Mouse (Mus musculus) kidney, embryonic 16.5 days (tissue): ENCODE measurements at regions not wholly inside any gene's neighbourhood (a gene's known extent, or its start where the extent isn't known, plus 50 kb on each side); places are given as distances from the start of the nearest gene placed in this dataset.

ENCODE experiments used
- ATAC-seq: fragments of 200-750 bp; cut with Nextera tagmentation; 2 replicates; pipeline ENCODE4 v1.8.0; 2017; ENCODE audit warnings: moderate TSS enrichment; ENCODE audit not compliant: low FRiP score, low TSS enrichment
- H3K27ac ChIP-seq: fragments of 300-500 bp; sonication (generic); 2 replicates; pipeline ENCODE4 v1.5.1; 2014; ENCODE audit warnings: low read length
- H3K27me3 ChIP-seq: fragments of 300-500 bp; sonication (generic); 2 replicates; pipeline ENCODE4 v1.6.1; 2014; ENCODE audit warnings: low read length, control low read depth, mixed read lengths; ENCODE audit not compliant: insufficient read depth
- H3K36me3 ChIP-seq: fragments of 300-500 bp; sonication (generic); 2 replicates; pipeline ENCODE4 v1.6.1; 2014; ENCODE audit warnings: low read length, control low read depth, mixed read lengths; ENCODE audit not compliant: insufficient read depth
- H3K4me1 ChIP-seq: fragments of 300-500 bp; sonication (generic); 2 replicates; pipeline ENCODE4 v1.6.1; 2014; ENCODE audit warnings: low read length, control low read depth, mixed read lengths; ENCODE audit not compliant: insufficient read depth
- H3K4me2 ChIP-seq: fragments of 300-500 bp; sonication (generic); replicated peaks from 2 replicates; pipeline ENCODE4 v1.6.1; 2014; ENCODE audit warnings: low read depth, low read length
- H3K4me3 ChIP-seq: fragments of 300-500 bp; sonication (generic); 2 replicates; pipeline ENCODE4 v1.5.1; 2014; ENCODE audit warnings: mild to moderate bottlenecking, low read length
- H3K9ac ChIP-seq: fragments of 300-500 bp; sonication (generic); replicated peaks from 2 replicates; pipeline ENCODE4 v1.6.1; 2014; ENCODE audit warnings: low read length
- H3K9me3 ChIP-seq: fragments of 300-500 bp; sonication (generic); 2 replicates; pipeline ENCODE4 v1.6.1; 2016; ENCODE audit warnings: low read length, control low read depth
- WGBS: fragments of 180-500 bp; shearing (Covaris S2); extraction: QIAGEN DNeasy Blood & Tissue Kit; methylation state at CpG from one replicate; pipeline ENCODE4 v1.1.7; 2014; 5-methylcytosine and 5-hydroxymethylcytosine counted together

GRCm38 (mm10) chr16:64166676-64167407, 302.9 kb upstream of the Epha3 start:
- Histone ChIP-seq H3K4me3 (no peak overlapping the region), H3K27ac (no peak overlapping the region), H3K4me1 (no peaks in the 10 kb centered on the region), H3K9ac (no peak overlapping the region), H3K9me3 (no peaks in the 10 kb centered on the region), H3K27me3 (no peaks in the 10 kb centered on the region), H3K4me2 (no peak overlapping the region), H3K36me3 (no peaks in the 10 kb centered on the region)
- WGBS, result 58% methylated on average over 8 of the region's 8 CpGs
- no peak for ATAC-seq

DNA sequence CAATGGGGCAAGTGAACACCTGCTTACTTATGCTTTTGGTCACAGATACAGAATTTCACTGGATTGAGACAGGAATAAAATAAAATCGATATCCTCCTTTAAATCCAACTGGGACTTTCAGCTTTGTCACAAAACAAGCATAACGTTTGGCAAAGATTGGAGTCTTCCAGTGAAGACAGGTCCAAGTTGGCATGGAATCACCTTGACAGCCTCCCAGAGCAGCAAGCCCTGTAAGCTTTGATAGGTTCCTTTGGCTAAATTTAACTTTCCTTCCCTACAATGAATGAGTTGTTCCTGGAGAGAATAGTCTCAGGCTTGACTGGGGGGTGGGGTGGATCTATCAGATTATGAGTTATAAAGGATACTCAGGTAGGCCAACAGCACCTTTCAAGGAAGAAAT, 302.1 kb upstream of the Epha3 start:
- no peak overlapping the region for H3K4me2 ChIP-seq
- no peak for ATAC-seq
- H3K27me3 ChIP-seq, result no peaks in the 10 kb centered on the region
- no peaks in the 10 kb centered on the region for H3K4me1 ChIP-seq
- H3K36me3 ChIP-seq, result no peaks in the 10 kb centered on the region
- no peak overlapping the region for H3K9ac ChIP-seq
- H3K4me3 ChIP-seq, result no peak overlapping the region
- 74% methylated on average over 2 of the region's 2 CpGs for WGBS
- no peak overlapping the region for H3K27ac ChIP-seq
- no peaks in the 10 kb centered on the region for H3K9me3 ChIP-seq

DNA sequence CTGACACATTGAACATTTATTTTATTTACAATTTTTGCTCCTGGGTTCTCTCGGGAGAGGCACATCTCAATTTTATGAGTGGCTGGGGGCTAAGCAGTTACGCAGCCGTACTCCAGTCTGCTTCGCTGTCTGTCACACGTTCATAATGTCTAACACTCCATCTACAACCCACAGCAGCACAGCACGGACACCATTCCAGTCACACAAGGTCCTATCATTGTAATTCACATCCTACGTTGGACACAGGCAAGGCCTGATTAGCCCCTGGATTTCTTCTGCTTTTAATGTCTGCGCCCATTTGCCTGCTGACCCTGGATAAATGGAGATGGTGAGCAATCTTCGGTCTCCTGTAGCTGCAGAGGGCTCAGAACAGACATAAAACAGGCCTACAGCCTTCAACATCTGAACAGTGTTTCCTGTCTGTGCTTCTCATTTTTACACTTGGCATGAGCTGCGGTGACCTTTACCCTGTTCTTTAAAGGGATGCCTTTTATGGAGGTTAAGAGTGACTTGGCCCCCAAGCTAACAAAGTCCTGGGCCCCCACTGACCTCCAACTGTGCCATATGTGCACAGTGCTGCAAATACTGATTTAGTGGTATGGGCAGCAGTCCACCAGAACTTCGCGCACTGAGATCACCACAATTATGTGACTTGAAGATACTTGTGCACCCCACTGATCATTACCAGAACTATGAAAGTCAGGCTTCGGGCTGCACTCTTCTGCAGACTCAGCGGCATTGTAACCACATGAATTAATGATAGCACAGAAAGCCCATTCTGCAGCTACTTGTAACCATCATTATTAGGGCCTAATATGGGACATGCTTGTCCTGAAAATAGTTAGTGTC, 281.9 kb upstream of the Epha3 start:
- H3K27ac ChIP-seq, result no peak overlapping the region
- H3K9ac ChIP-seq, result no peak overlapping the region
- peak; percentile 80 for ATAC-seq
- H3K4me1 ChIP-seq, result 0 out of 2 replicates have a peak, but pooled peaks cover 7% of the 10 kb centered on the region
- 47% methylated on average over 14 of the region's 14 CpGs for WGBS
- H3K4me2 ChIP-seq, result no peak overlapping the region
- H3K4me3 ChIP-seq, result no peak overlapping the region
- H3K36me3 ChIP-seq, result no peaks in the 10 kb centered on the region
- H3K9me3 ChIP-seq, result no peaks in the 10 kb centered on the region
- H3K27me3 ChIP-seq, result no peaks in the 10 kb centered on the region
